Mouse (Mus musculus): Measurements from ENCODE around the gene Ncl. TPM values are rescaled to one million over a fixed set of nuclear protein-coding genes. Genes with fewer than 3 reads are reported as not detected.
"Not testable (repeated sequence)": the region's sequence is repeated elsewhere in the genome, so short reads cannot be mapped to it uniquely, and the experiment has no call there.

Gene Ncl
- polyA plus RNA-seq, 1 experiment from 2014 or later: 644 TPM

- DNase-seq (ENCODE audit: extremely low spot score, low spot score): no peak
- WGBS: 91% methylated on average over 8 of the region's 8 CpGs
- Histone ChIP-seq H3K36me3 (replicated peaks) (peaks cover 100% of the 10 kb centered on the region), H3K4me1 (no peaks in the 10 kb centered on the region), H3K9me3 (no peaks in the 10 kb centered on the region), H3K4me3 (no peak overlapping the region), H3K27me3 (ENCODE audit: poor library complexity, severe bottlenecking) (no peaks in the 10 kb centered on the region), H3K27ac (no peak overlapping the region)
Observed at GRCm38 (mm10) chr1:86350576-86350975, 8.6 kb downstream of the Ncl start.

- WGBS: 94% methylated on average over 1 of the region's 1 CpGs
- Histone ChIP-seq H3K4me1 (no peaks in the 10 kb centered on the region), H3K27ac (no peak overlapping the region), H3K9me3 (no peaks in the 10 kb centered on the region), H3K27me3 (ENCODE audit: poor library complexity, severe bottlenecking) (no peaks in the 10 kb centered on the region), H3K4me3 (no peak overlapping the region), H3K36me3 (replicated peaks) (peaks cover 100% of the 10 kb centered on the region)
- no peak for DNase-seq (ENCODE audit: extremely low spot score, low spot score)
Observed at GRCm38 (mm10) chr1:86349696-86350095, 9.5 kb downstream of the Ncl start.

GRCm38 (mm10) chr1:86349201-86349600 lies 10.0 kb downstream of the Ncl start:
- no peak for DNase-seq (ENCODE audit: extremely low spot score, low spot score)
- no peak overlapping the region for H3K27ac ChIP-seq
- no peak overlapping the region for H3K4me3 ChIP-seq
- H3K27me3 ChIP-seq (ENCODE audit: poor library complexity, severe bottlenecking): no peaks in the 10 kb centered on the region
- H3K9me3 ChIP-seq: no peaks in the 10 kb centered on the region
- 93% methylated on average over 3 of the region's 3 CpGs for WGBS
- H3K4me1 ChIP-seq: no peaks in the 10 kb centered on the region
- H3K36me3 ChIP-seq (replicated peaks): peaks cover 95% of the 10 kb centered on the region

- Histone ChIP-seq H3K36me3 (replicated peaks) (peaks cover 93% of the 10 kb centered on the region), H3K4me3 (no peak overlapping the region), H3K4me1 (no peaks in the 10 kb centered on the region), H3K9me3 (no peaks in the 10 kb centered on the region), H3K27ac (no peak overlapping the region), H3K27me3 (ENCODE audit: poor library complexity, severe bottlenecking) (no peaks in the 10 kb centered on the region)
- DNase-seq (ENCODE audit: extremely low spot score, low spot score): no peak
- WGBS: 73% methylated on average over 4 of the region's 4 CpGs
Observed at GRCm38 (mm10) chr1:86348801-86349200, 10.4 kb downstream of the Ncl start.

- Histone ChIP-seq H3K27ac (no peak overlapping the region), H3K27me3 (ENCODE audit: poor library complexity, severe bottlenecking) (no peaks in the 10 kb centered on the region), H3K36me3 (replicated peaks) (peaks cover 86% of the 10 kb centered on the region), H3K4me3 (no peak overlapping the region), H3K9me3 (no peaks in the 10 kb centered on the region), H3K4me1 (no peaks in the 10 kb centered on the region)
- DNase-seq (ENCODE audit: extremely low spot score, low spot score): no peak
- 63% methylated on average over 1 of the region's 1 CpGs for WGBS
Observed at GRCm38 (mm10) chr1:86348083-86348482, 11.1 kb downstream of the Ncl start.

GRCm38 (mm10) chr1:86347716-86348045 lies 11.5 kb downstream of the Ncl start:
- Histone ChIP-seq H3K27me3 (ENCODE audit: poor library complexity, severe bottlenecking) (no peaks in the 10 kb centered on the region), H3K9me3 (no peaks in the 10 kb centered on the region), H3K4me1 (no peaks in the 10 kb centered on the region), H3K27ac (no peak overlapping the region), H3K4me3 (no peak overlapping the region), H3K36me3 (replicated peaks) (peaks cover 82% of the 10 kb centered on the region)
- WGBS: 44% methylated on average over 1 of the region's 1 CpGs
- DNase-seq (ENCODE audit: extremely low spot score, low spot score): no peak

- 84% methylated on average over 3 of the region's 3 CpGs for WGBS
- no peak overlapping the region for H3K27ac ChIP-seq
- no peak overlapping the region for H3K4me3 ChIP-seq
- H3K9me3 ChIP-seq: no peaks in the 10 kb centered on the region
- H3K4me1 ChIP-seq: no peaks in the 10 kb centered on the region
- DNase-seq (ENCODE audit: extremely low spot score, low spot score): no peak
- H3K27me3 ChIP-seq (ENCODE audit: poor library complexity, severe bottlenecking): no peaks in the 10 kb centered on the region
- H3K36me3 ChIP-seq (replicated peaks): peaks cover 76% of the 10 kb centered on the region
Observed at GRCm38 (mm10) chr1:86346851-86347715, 12.1 kb downstream of the Ncl start.

GRCm38 (mm10) chr1:86345956-86346355 lies 13.2 kb downstream of the Ncl start:
- H3K27ac ChIP-seq: no peak overlapping the region
- no peak overlapping the region for H3K4me3 ChIP-seq
- no peak for DNase-seq (ENCODE audit: extremely low spot score, low spot score)
- no peaks in the 10 kb centered on the region for H3K4me1 ChIP-seq
- no peaks in the 10 kb centered on the region for H3K27me3 ChIP-seq (ENCODE audit: poor library complexity, severe bottlenecking)
- no peaks in the 10 kb centered on the region for H3K9me3 ChIP-seq
- peaks cover 64% of the 10 kb centered on the region for H3K36me3 ChIP-seq (replicated peaks)
- WGBS: 94% methylated on average over 4 of the region's 4 CpGs

GRCm38 (mm10) chr1:86345069-86345468 lies 14.1 kb downstream of the Ncl start:
- 96% methylated on average over 4 of the region's 4 CpGs for WGBS

GRCm38 (mm10) chr1:86343969-86344861 lies 15.0 kb downstream of the Ncl start:
- peaks cover 47% of the 10 kb centered on the region for H3K36me3 ChIP-seq (replicated peaks)
- no peak overlapping the region for H3K27ac ChIP-seq
- DNase-seq (ENCODE audit: extremely low spot score, low spot score): no peak
- H3K27me3 ChIP-seq (ENCODE audit: poor library complexity, severe bottlenecking): no peaks in the 10 kb centered on the region
- no peaks in the 10 kb centered on the region for H3K4me1 ChIP-seq
- WGBS: 83% methylated on average over 4 of the region's 4 CpGs
- no peaks in the 10 kb centered on the region for H3K9me3 ChIP-seq
- no peak overlapping the region for H3K4me3 ChIP-seq

More at GRCm38 (mm10) chr1:86345069-86345468, 14.1 kb downstream of the Ncl start:
- Histone ChIP-seq H3K27me3 (ENCODE audit: poor library complexity, severe bottlenecking) (no peaks in the 10 kb centered on the region), H3K4me3 (no peak overlapping the region), H3K36me3 (replicated peaks) (peaks cover 55% of the 10 kb centered on the region), H3K27ac (no peak overlapping the region), H3K4me1 (no peaks in the 10 kb centered on the region), H3K9me3 (no peaks in the 10 kb centered on the region)
- DNase-seq (ENCODE audit: extremely low spot score, low spot score): no peak

- Histone ChIP-seq H3K9me3 (no peaks in the 10 kb centered on the region), H3K27me3 (ENCODE audit: poor library complexity, severe bottlenecking) (no peaks in the 10 kb centered on the region), H3K4me1 (no peaks in the 10 kb centered on the region), H3K36me3 (replicated peaks) (peaks cover 36% of the 10 kb centered on the region), H3K4me3 (no peak overlapping the region), H3K27ac (no peak overlapping the region)
- WGBS: 90% methylated on average over 1 of the region's 1 CpGs
- no peak for DNase-seq (ENCODE audit: extremely low spot score, low spot score)
Observed at GRCm38 (mm10) chr1:86343087-86343645, 16.0 kb downstream of the Ncl start.

GRCm38 (mm10) chr1:86342371-86342770 lies 16.8 kb downstream of the Ncl start:
- Histone ChIP-seq H3K4me1 (no peaks in the 10 kb centered on the region), H3K36me3 (replicated peaks) (peaks cover 28% of the 10 kb centered on the region), H3K9me3 (no peaks in the 10 kb centered on the region), H3K4me3 (no peak overlapping the region), H3K27ac (no peak overlapping the region), H3K27me3 (ENCODE audit: poor library complexity, severe bottlenecking) (no peaks in the 10 kb centered on the region)
- DNase-seq (ENCODE audit: extremely low spot score, low spot score): no peak
- 96% methylated on average over 2 of the region's 2 CpGs for WGBS

GRCm38 (mm10) chr1:86341096-86341495 lies 18.1 kb downstream of the Ncl start:
- not testable (repeated sequence) for H3K27me3 ChIP-seq (ENCODE audit: poor library complexity, severe bottlenecking); DNase-seq (ENCODE audit: extremely low spot score, low spot score); H3K9me3 ChIP-seq; H3K4me1 ChIP-seq; H3K27ac ChIP-seq; H3K4me3 ChIP-seq
- H3K36me3 ChIP-seq (replicated peaks): peaks cover 16% of the 10 kb centered on the region
- WGBS: 93% methylated on average over 2 of the region's 2 CpGs
